Mouse (Mus musculus): Measurements from ENCODE around the gene Pomgnt2.

GRCm38 (mm10) chr9:121975321-121975720 lies 21.6 kb downstream of the Pomgnt2 start:
- TF ChIP-seq CTCF (IDR thresholded peaks at IDR 0.05; ENCODE audit: extremely low read depth, insufficient read depth, insufficient read length, insufficient replicate concordance) (no peak), POLR2A (IDR thresholded peaks at IDR 0.05; ENCODE audit: low read depth, low read length) (no peak)

Measured in spleen, adult 2 months (tissue).